Mouse (Mus musculus) MEL (cell line): Measurements from ENCODE around the gene Pecam1. TPM values are rescaled to one million over a fixed set of nuclear protein-coding genes. Genes with fewer than 3 reads are reported as not detected.

ENCODE experiments used
- DNase-seq: peaks from one replicate; pipeline ENCODE4 v3.0.0; 2011; ENCODE audit warnings: low read depth, low spot score
- H3K27ac ChIP-seq: 2 replicates; pipeline ENCODE4 v1.5.1; 2012; ENCODE audit warnings: low read depth, mild to moderate bottlenecking, control low read depth, low read length, moderate library complexity; ENCODE audit not compliant: control insufficient read depth
- H3K27me3 ChIP-seq, 2 experiments: fragments of 150-350 bp in 1 of 2; sonication (generic) in 1 of 2; 2 replicates each; pipeline ENCODE4 v1.6.1; 2012; ENCODE audit warnings: low read length in 2 of 2, mild to moderate bottlenecking in 2 of 2, improper control_type of control experiment in 1 of 2, moderate library complexity in 1 of 2; ENCODE audit not compliant: insufficient read depth in 2 of 2, control insufficient read depth in 1 of 2
- H3K36me3 ChIP-seq, 2 experiments: 2 replicates each; pipeline ENCODE4 v1.6.1; 2012 to 2014; ENCODE audit warnings: low read length in 2 of 2, improper control_type of control experiment in 1 of 2, inconsistent platforms in 1 of 2, mild to moderate bottlenecking in 1 of 2; ENCODE audit not compliant: insufficient read depth in 2 of 2, control insufficient read depth in 1 of 2
- H3K4me1 ChIP-seq, 2 experiments: fragments of 150-350 bp in 1 of 2; sonication (generic) in 1 of 2; 2 replicates each; pipeline ENCODE4 v1.6.1; 2012; ENCODE audit warnings: low read length in 2 of 2, improper control_type of control experiment in 1 of 2, mild to moderate bottlenecking in 1 of 2; ENCODE audit not compliant: insufficient read depth in 2 of 2, control insufficient read depth in 1 of 2
- H3K4me3 ChIP-seq, 2 experiments: fragments of 150-350 bp in 1 of 2; sonication (generic) in 1 of 2; 2 replicates each; pipeline ENCODE4 v1.5.1; 2012; ENCODE audit warnings: low read depth in 2 of 2, low read length in 2 of 2, mild to moderate bottlenecking in 2 of 2, moderate library complexity in 2 of 2, control low read depth in 1 of 2, improper control_type of control experiment in 1 of 2; ENCODE audit not compliant: control insufficient read depth in 1 of 2, insufficient read depth in 1 of 2
- H3K79me2 ChIP-seq: 2 replicates; pipeline ENCODE4 v1.6.1; 2012; ENCODE audit warnings: mild to moderate bottlenecking, low read length, moderate library complexity; ENCODE audit not compliant: control insufficient read depth, poor library complexity, insufficient read depth
- H3K9ac ChIP-seq: 2 replicates; pipeline ENCODE4 v1.6.1; 2012; ENCODE audit warnings: low read depth, mild to moderate bottlenecking, control low read depth, low read length, moderate library complexity; ENCODE audit not compliant: control insufficient read depth, poor library complexity, severe bottlenecking
- H3K9me3 ChIP-seq: fragments of 150-350 bp; sonication (generic); replicated peaks from 2 replicates; pipeline ENCODE4 v1.6.1; 2012; ENCODE audit warnings: mild to moderate bottlenecking, low read length, improper control_type of control experiment, moderate library complexity; ENCODE audit not compliant: insufficient read depth
- BHLHE40 ChIP-seq: IDR thresholded peaks from 2 replicates; pipeline ENCODE4 v1.6.1; 2012; ENCODE audit warnings: low read depth, mild to moderate bottlenecking, inconsistent platforms, low read length, improper control_type of control experiment, borderline replicate concordance
- CHD1 ChIP-seq: IDR thresholded peaks from 2 replicates; pipeline ENCODE4 v1.6.1; 2012; ENCODE audit warnings: low read depth, mild to moderate bottlenecking, inconsistent platforms, low read length, improper control_type of control experiment
- CHD2 ChIP-seq: IDR thresholded peaks from 2 replicates; pipeline ENCODE4 v1.6.1; 2011; ENCODE audit warnings: low read length, improper control_type of control experiment
- CTCF ChIP-seq, 3 experiments: IDR thresholded peaks in 2 of 3; conservative IDR thresholded peaks in 1 of 3; 2 replicates each; pipeline ENCODE4 v1.5.1; 2011 to 2012; ENCODE audit warnings: low read length in 3 of 3, low read depth in 2 of 3, mild to moderate bottlenecking in 2 of 3, improper control_type of control experiment in 1 of 3, inconsistent platforms in 1 of 3, mixed read lengths in 1 of 3, moderate library complexity in 1 of 3; ENCODE audit not compliant: control insufficient read depth in 1 of 3, insufficient read depth in 1 of 3, poor library complexity in 1 of 3, severe bottlenecking in 1 of 3
- ELF1 ChIP-seq: IDR thresholded peaks from 2 replicates; pipeline ENCODE4 v1.6.1; 2014; ENCODE audit warnings: low read depth, mild to moderate bottlenecking, inconsistent platforms, low read length, improper control_type of control experiment, moderate library complexity
- EP300 ChIP-seq, 2 experiments: IDR thresholded peaks; 2 replicates each; pipeline ENCODE4 v1.6.1; 2011; ENCODE audit warnings: improper control_type of control experiment in 2 of 2, low read length in 2 of 2, low read depth in 1 of 2, mild to moderate bottlenecking in 1 of 2
- ETS1 ChIP-seq: IDR thresholded peaks from 2 replicates; pipeline ENCODE4 v1.6.1; 2012; ENCODE audit warnings: low read depth, mild to moderate bottlenecking, inconsistent platforms, low read length, improper control_type of control experiment, moderate library complexity
- GABPA ChIP-seq: IDR thresholded peaks from 2 replicates; pipeline ENCODE4 v1.6.1; 2012; ENCODE audit warnings: low read depth, mild to moderate bottlenecking, inconsistent platforms, low read length, improper control_type of control experiment, moderate library complexity
- KAT2A ChIP-seq: conservative IDR thresholded peaks from 2 replicates; pipeline ENCODE4 v1.6.1; 2012; ENCODE audit warnings: low read depth, low read length, improper control_type of control experiment, inconsistent platforms
- MAX ChIP-seq: IDR thresholded peaks from 2 replicates; pipeline ENCODE4 v1.6.1; 2011; ENCODE audit warnings: low read length, improper control_type of control experiment
- MEF2A ChIP-seq: IDR thresholded peaks from 2 replicates; pipeline ENCODE4 v1.6.1; 2014; ENCODE audit warnings: low read depth, mild to moderate bottlenecking, inconsistent platforms, low read length, improper control_type of control experiment; ENCODE audit not compliant: poor library complexity, insufficient replicate concordance, severe bottlenecking; ENCODE audit errors: extremely low read depth
- NELFE ChIP-seq: IDR thresholded peaks from 2 replicates; pipeline ENCODE4 v1.6.1; 2011; ENCODE audit warnings: low read depth, low read length, improper control_type of control experiment
- NRF1 ChIP-seq: IDR thresholded peaks from 2 replicates; pipeline ENCODE4 v1.6.1; 2014; ENCODE audit warnings: low read depth, mild to moderate bottlenecking, inconsistent platforms, low read length, improper control_type of control experiment, moderate library complexity; ENCODE audit not compliant: poor library complexity, insufficient read depth, severe bottlenecking
- RCOR1 ChIP-seq: IDR thresholded peaks from 2 replicates; pipeline ENCODE4 v1.6.1; 2012; ENCODE audit warnings: low read depth, mild to moderate bottlenecking, inconsistent platforms, low read length, improper control_type of control experiment
- SIN3A ChIP-seq: IDR thresholded peaks from 2 replicates; pipeline ENCODE4 v1.6.1; 2012; ENCODE audit warnings: low read length, improper control_type of control experiment, inconsistent platforms
- SMC3 ChIP-seq: IDR thresholded peaks from 2 replicates; pipeline ENCODE4 v1.6.1; 2011; ENCODE audit warnings: low read depth, low read length, improper control_type of control experiment
- USF1 ChIP-seq: IDR thresholded peaks from 2 replicates; pipeline ENCODE4 v1.6.1; 2014; ENCODE audit warnings: low read depth, mild to moderate bottlenecking, inconsistent platforms, low read length, improper control_type of control experiment, moderate library complexity
- USF2 ChIP-seq, 2 experiments: IDR thresholded peaks; 2 replicates each; pipeline ENCODE4 v1.6.1; 2011 to 2012; ENCODE audit warnings: improper control_type of control experiment in 2 of 2, low read length in 2 of 2, borderline replicate concordance in 1 of 2, inconsistent platforms in 1 of 2, low read depth in 1 of 2, mild to moderate bottlenecking in 1 of 2; ENCODE audit not compliant: insufficient read depth in 1 of 2
- polyA plus RNA-seq, 2 experiments: library from polyadenylated mRNA; stranded (reverse) in 1 of 2; unstranded in 1 of 2; fragments of >175 nt in 1 of 2; fragments of >200 nt in 1 of 2; gene quantifications; 2 replicates each; pipeline versions ENCODE4 v1.2.1 to v1.2.4; 2012; ENCODE audit warnings: low replicate concordance in 2 of 2, low read depth in 1 of 2; ENCODE audit not compliant: insufficient read length in 2 of 2, insufficient read depth in 1 of 2, missing spikeins in 1 of 2
- total RNA-seq: library from RNA; depleted of rRNA; stranded (reverse); fragments of 300-350 nt; gene quantifications from 2 replicates; pipeline ENCODE4 v1.2.3, GENCODE M21; 2012

Pecam1 gene
- total and polyA plus RNA-seq, 3 experiments: 0.12 to 0.14 TPM; not detected in 1

DNA sequence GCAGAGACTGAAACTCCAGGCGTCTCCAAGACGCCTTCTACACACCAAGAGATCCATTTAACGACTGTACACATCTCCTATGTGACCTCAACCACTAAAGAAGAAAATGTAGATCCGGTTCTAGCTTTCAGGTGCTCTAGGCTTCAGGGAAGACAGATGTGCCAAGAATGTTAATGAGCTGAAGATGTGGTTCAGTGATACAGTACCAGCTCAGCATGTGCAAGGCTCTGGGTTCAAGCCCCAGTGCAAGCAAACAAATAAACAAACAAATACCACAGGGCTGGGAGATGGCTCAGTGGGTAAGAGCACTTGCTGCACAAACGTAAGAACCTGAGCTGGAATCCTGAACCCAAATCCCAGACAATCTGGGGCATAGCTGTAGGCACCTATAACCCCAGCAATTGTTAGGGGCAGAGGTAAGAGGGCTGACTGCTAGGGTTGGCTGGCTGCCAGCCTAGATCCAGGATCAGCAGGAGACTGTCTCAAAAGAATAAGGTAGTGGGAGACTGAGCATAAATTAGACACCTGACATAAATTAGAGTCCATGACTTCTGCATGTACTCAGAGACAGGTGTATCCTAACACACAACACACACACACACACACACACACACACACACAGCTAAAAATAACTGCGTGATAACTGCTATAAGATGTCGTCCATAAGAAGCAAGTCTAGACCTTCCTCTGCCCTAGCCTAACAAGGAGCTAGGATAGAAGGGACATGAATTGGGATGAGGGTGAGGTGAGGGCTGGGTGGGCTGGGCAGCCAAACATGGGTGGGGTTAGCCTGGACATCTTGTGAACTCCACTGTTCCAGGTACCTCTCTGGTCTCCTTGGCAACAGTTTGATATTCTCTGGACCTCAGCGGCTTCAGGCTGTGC, 76.5 kb downstream of the Pecam1 start:
- Histone ChIP-seq H3K4me1 (peaks cover 6 to 46% of the 10 kb centered on the region in 2 experiments; a peak in 3 of 4 replicates), H3K79me2 (no peaks in the 10 kb centered on the region), H3K36me3 (peaks cover 0 to 28% of the 10 kb centered on the region in 2 experiments; a peak in 2 of 4 replicates), H3K9me3 (no peaks in the 10 kb centered on the region), H3K4me3 (0 out of 4 replicates have a peak overlapping the region, but pooled peaks of 1 of the 2 experiments have one; percentile 39), H3K27me3 (no peaks in the 10 kb centered on the region), H3K27ac (no peak overlapping the region), H3K9ac (no peak overlapping the region)
- DNase-seq: peak; percentile 59
- no peak for TF ChIP-seq KAT2A
- TF ChIP-seq MEF2A: peak; percentile 38; the same call in 1 of the 2 replicates
- TF ChIP-seq MAX: peak; percentile 22; the same call in 1 of the 2 replicates

DNA sequence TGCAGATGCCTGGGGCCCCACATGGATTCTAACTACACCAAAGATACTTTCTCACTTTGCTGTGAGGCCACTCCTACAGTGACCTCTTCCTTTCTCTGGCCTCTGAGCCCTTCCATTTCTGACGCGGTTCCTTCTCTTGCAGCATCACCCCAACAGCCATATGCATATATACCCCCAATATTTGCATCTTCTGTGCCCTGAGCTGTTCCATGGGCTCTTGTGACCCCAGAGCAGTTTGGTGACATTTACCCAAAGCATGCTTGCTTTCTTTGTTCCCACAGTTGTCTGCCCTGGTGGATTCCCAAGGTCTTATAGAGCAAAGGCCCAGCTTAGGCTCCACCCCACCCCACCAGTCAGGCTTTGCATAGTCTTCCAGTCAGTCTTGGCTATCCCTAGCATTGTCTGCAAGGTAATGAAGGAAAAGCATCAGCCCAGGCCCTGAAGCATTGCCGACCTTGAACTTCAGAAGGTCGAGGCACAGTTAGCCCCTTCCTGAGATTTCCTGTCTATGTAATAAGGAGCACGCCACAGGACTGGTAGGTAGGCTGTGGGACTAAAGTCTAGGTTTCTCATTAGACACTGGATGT, 77.4 kb downstream of the Pecam1 start:
- no peak overlapping the region for H3K9ac ChIP-seq
- H3K27me3 ChIP-seq: no peaks in the 10 kb centered on the region

DNA sequence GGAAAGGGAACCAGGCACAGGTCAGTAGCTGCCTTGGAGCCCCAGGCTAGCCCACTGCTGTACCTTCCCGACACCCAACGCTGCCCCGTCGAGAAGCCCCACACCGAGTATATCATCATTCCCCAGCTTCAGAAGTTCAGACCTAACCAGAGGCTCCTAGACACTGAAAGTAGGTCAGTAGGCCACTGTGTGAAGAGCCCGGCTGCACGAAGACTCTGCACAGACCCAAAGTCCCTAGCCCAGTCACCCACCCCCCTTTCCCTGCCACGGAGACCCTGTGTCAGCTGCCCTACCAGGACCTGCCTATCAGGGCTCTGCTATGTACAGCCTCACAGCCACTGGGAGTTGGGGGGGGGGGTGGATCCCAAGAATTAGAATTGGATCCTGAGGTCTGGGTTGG, 78.6 kb downstream of the Pecam1 start:
- no peak overlapping the region for H3K27ac ChIP-seq
- peaks cover 6 to 39% of the 10 kb centered on the region in 2 experiments; a peak in 3 of 4 replicates for H3K4me1 ChIP-seq
- H3K9me3 ChIP-seq: no peaks in the 10 kb centered on the region
- H3K79me2 ChIP-seq: no peaks in the 10 kb centered on the region
- no peak overlapping the region for H3K9ac ChIP-seq
- DNase-seq: no peak
- H3K4me3 ChIP-seq: no peak overlapping the region
- H3K36me3 ChIP-seq: peaks cover 0 to 28% of the 10 kb centered on the region in 2 experiments; a peak in 2 of 4 replicates
- no peak for TF ChIP-seq RCOR1
- TF ChIP-seq SIN3A: no peak
- no peak for TF ChIP-seq ETS1
- no peak for TF ChIP-seq SMC3
- no peak for TF ChIP-seq BHLHE40
- TF ChIP-seq EP300 (IDR thresholded peaks at IDR 0.05; ENCODE audit: low read depth in 1 of 2, low read length in 2 of 2): no peak
- no peak for TF ChIP-seq CHD2
- TF ChIP-seq CHD1: no peak
- TF ChIP-seq ELF1: no peak
- no peak for TF ChIP-seq USF2 (IDR thresholded peaks at IDR 0.05; ENCODE audit: borderline replicate concordance in 1 of 2, insufficient read depth in 1 of 2, low read depth in 1 of 2, low read length in 2 of 2)
- no peak for TF ChIP-seq USF1
- no peak for TF ChIP-seq CTCF (IDR thresholded peaks at IDR 0.05 in 2 of 3, conservative IDR thresholded peaks at IDR 0.05 in 1 of 3; ENCODE audit: control insufficient read depth in 1 of 3, insufficient read depth in 1 of 3, low read depth in 2 of 3, low read length in 3 of 3, poor library complexity in 1 of 3, severe bottlenecking in 1 of 3)
- TF ChIP-seq MEF2A: no peak
- no peak for TF ChIP-seq NRF1
- no peak for TF ChIP-seq NELFE
- no peak for TF ChIP-seq GABPA
- H3K27me3 ChIP-seq: no peaks in the 10 kb centered on the region

More for the DNA sequence above, 77.4 kb downstream of the Pecam1 start:
- no peak for DNase-seq
- no peaks in the 10 kb centered on the region for H3K79me2 ChIP-seq
- peaks cover 6 to 47% of the 10 kb centered on the region in 2 experiments; a peak in 3 of 4 replicates for H3K4me1 ChIP-seq
- TF ChIP-seq SMC3: no peak
- TF ChIP-seq KAT2A: no peak
- H3K36me3 ChIP-seq: peaks cover 0 to 29% of the 10 kb centered on the region in 2 experiments; a peak in 2 of 4 replicates
- H3K27ac ChIP-seq: no peak overlapping the region
- no peaks in the 10 kb centered on the region for H3K9me3 ChIP-seq
- H3K4me3 ChIP-seq: no peak overlapping the region
